Mouse (Mus musculus) left cerebral cortex, adult 18-20 months (tissue): ENCODE measurements at regions not wholly inside any gene's neighbourhood (a gene's known extent, or its start where the extent isn't known, plus 50 kb on each side); places are given as distances from the start of the nearest gene placed in this dataset.
A peak's percentile ranks its signal among the peaks of the same experiment; 100 is the strongest.

Source experiments
- DNase-seq, 2 experiments: peaks; one replicate each; pipeline ENCODE4 v3.0.0; 2021 to 2022; ENCODE audit warnings: low spot score in 2 of 2, mixed read lengths in 1 of 2

DNA sequence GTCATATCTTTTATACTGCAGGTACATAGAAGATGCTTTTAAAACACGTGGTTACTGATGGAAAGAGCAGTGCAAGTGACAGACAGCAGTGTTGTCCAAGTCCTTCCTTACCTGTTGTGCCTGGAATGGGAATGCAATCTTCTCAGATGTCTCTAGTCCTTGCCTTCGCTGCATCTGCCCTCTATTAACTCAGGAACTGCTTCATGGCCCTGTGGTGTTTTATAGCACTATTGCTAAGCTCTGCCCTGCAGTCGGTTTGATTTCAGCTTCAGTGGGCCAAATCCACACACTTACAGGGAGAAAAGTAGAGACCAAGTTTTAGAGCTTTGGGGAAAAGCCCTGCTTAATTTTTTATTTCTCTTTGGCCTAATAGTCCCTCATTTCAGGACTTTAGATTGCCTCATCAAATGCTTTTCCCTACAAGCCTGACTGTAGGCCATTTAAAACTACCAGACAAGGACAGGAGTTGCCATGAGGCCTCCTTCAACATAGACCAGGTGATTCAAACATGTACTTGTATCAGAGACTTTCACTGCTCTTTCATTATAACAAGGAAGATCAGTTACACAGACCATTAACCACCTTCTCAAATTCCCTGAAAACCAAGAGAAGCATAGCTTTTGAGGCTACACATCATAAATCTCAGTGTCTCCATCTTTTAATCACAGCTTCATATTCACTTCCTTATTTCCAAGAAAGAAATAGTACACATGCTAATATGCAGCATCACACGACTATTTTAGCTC lies 358.7 kb downstream of the Dnajb9 start:
- no peak for DNase-seq

DNA sequence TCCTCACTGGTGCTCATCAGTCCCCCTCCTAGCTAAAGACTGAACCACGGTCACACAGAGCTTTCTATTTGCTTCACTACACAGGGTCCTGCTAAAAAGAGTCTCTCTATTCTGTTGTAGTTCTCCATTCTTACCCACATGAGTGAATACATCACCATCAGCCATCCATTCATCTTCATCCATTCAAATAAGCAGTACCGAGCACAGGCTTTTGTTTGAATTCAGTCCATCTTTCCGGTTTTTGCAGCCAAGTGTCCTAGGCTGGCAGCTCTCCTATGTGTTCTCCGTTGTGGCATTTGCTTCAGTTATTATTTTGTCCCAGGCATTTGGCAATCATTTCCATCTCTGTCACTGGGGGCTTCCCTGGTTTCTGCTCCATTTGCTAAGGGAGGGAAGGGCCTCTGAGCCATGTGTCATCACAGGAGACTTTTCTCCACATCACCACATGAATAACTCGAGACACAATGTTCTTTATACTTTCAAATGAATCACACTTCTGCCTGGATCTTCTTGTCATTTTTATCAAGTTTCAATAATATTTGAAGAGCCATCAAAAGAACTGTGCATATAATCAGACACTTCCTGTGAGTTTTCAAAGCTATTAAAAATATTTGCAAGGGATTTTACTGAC lies 366.1 kb downstream of the Dnajb9 start:
- no peak for DNase-seq

DNA sequence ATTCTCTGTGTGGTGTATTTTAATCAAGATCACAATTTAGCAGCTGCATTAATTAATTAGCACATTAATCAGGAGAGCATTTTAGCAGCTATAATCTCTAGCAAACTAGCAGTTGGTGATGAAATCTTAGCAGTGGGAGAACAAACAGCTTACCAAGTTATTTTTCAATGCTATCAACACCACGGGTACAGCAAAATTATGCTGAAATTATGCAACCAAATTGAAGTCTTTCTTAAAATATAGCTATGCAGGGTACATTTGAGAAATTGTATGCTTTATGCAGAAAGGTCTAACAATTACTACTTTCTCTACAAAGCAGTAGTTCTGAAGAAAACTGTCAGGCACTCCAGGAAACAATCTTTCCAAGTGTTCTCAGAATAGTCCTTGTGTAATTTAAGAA lies 378.1 kb downstream of the Dnajb9 start:
- no peak for DNase-seq

DNA sequence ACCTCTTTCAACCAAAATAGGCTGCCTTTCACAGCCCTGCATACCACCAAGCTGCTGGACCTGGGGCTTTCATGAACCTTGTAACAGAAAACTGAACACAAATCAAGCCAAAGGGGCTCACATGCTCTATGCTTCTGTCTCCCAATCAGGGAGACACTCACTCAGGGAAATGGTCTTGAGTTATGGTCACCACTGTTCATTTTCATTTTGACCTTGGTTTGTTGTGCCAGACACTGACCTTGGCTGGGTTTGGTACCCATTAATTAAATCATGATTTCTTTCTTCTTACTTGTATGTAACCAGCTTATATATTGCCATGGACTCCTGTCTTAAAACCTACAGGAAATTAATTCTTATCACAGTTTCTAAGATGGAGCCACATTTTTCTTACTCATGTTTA lies 381.5 kb downstream of the Dnajb9 start:
- DNase-seq = no peak

DNA sequence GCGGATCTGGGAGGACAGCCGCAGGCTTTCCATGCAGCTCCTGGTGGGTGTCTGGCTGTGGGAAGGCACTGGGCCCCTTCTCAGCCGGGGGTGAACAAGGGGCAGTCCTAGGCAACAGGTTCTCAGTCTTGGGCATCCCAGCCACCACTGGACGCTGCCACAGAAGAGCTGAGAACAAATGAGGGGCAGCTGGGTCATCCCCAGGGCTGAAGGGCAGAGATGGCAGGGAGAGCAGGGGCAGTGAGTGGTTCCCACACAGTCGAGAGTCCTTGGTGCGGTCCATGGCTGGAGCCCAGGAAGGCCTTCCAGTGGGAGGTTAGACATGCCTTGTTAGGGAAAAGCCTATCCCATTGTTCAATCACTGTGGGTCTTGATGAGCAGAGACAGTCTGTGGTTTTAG lies 382.2 kb downstream of the Dnajb9 start:
- peak in 1 of 2 experiments; percentile 25 for DNase-seq

DNA sequence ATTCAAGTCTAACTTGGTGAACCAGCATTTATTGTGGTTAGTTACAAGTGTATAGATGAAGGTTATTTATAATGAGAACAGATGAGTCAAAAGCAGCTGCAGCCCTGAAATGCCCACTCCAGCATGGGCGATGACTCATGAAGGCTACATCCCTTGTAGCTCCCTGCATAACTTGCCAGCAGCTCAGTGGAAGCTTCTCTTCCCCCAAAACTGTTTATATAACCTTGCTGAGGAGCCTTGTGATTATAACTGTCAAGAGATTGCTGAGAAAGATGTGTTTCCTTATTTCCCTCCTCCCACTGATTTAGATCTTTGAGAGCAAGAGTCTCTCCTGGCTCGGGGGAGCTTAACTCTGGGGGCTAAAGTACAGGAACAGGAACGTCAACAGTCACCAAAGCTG lies 382.8 kb downstream of the Dnajb9 start:
- DNase-seq = peak; percentile 70 to 80

DNA sequence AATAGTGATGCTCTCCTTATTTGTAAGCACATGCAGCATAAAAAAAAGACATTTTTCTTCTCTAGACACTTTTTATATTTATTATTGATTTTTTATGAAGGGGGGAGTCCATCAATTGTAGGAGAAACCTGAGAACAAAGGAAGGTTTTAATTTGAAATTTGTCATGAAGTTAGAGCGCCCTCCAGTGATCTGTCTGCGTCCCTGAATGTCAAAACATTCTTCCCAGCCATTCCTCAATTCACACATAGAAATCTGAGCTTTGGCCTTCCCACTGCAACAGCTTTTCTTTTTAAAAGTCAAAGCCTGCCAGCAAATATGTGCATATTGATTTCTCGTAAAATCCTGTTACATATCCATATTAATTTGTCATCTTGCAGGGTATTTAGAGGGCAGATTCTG lies 396.6 kb downstream of the Dnajb9 start:
- DNase-seq = peak; percentile 31 to 52

DNA sequence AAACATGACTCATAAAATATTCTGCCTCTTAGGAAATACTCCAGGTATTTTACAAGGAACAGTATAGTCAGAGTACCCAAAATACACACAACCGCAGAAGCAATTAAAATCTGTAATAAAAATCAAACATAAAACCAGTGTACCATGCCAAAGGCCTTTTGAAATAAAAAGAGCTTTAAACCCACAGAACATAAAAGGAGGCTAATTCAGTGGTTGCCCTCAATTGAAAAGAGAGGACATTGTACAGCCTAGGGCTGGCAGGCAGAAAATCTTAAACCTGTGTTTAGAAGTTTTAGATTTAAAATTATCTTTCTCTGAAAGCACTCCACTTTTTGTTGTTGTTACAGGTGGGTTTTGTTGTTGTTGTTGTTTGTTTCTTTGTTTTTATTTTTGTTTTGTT lies 437.4 kb downstream of the Dnajb9 start:
- no peak for DNase-seq

DNA sequence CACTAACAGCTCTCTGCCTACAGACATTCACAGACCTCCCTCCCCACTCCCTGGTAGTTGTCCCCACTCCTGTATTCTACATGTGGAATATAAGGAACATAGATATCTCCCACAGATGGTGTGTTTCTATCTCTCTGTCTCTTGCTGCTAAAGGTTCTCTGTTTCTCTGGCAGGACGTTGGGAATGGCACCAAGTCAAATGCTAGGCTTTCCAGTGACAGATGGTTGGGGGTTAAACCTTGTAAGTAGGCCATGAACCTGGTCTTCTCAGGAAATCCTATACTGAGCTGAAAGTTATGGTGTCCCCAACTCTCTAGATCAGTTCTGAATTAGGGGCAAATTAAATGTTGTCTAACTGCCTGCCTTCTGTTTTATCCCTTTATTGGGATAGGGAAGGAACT lies 448.0 kb downstream of the Dnajb9 start:
- DNase-seq = no peak
